Comparison of ENCODE assay signal across 8 mouse cellular contexts in the genomic region with DNA sequence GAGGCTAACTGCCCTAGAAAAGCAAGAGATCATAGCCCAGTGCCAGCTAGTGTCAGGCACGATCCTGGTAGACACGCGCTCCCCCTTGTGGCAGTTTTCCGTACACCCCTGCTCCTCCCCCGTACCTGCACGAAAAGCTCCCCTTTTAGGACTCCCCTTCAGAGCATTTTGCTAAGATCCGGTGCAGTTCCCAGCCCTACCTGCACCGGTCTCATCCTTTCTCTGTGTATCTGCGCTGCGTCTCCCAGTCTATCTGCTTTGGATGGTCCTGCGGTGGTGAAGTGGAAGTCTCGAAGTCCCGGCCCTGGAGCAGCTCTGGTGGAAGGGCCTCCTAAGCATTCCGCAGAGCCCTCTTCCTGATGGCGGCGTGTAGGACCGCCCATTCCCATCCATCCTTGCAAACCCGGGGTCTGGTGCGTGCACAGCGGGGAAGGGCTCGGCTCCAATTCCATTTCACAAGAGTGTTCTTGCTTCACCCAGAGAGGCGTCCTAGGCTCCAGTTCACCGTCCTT. TPM values are rescaled to one million over a fixed set of nuclear protein-coding genes. Genes with fewer than 3 reads are reported as not detected.
DNase-seq lines count a peak whose midpoint lies in the region; ATAC-seq lines count a peak whose summit lies in the region.

A gene (minus strand): TSS at position 383 of the 512 bp plus-strand sequence.

- no peaks in the 10 kb centered on the region for H3K36me3 ChIP-seq in megakaryocyte, embryonic 14.5 days (replicated peaks; ENCODE audit: low read length)

- ATAC-seq in common myeloid progenitor, adult 5-6 weeks (replicated peaks; ENCODE audit: low read depth, poor library complexity, severe bottlenecking) = peak; percentile 70

- H3K4me3 ChIP-seq in megakaryocyte, embryonic 14.5 days (replicated peaks) = peak within 1 kb of the TSS; percentile 94

- peak; percentile 96 for DNase-seq in ZHBTc4 (ENCODE audit: low read depth, low spot score)
- peak; percentile 58 to 67 for DNase-seq in gastrocnemius, adult 8-10 months (ENCODE audit: low spot score in 2 of 2)
- DNase-seq in hindlimb bud, embryonic 11.5 days (ENCODE audit: extremely low spot score, low read depth, low spot score) = peak; percentile 60
- peak; percentile 74 to 88 for DNase-seq in left cerebral cortex, adult 8-10 months (ENCODE audit: low spot score in 2 of 2)
- peak; percentile 88 for DNase-seq in right cerebral cortex, postnatal 14 days
- peak; percentile 75 to 83 for DNase-seq in urinary bladder, postnatal 36 days (ENCODE audit: low spot score in 2 of 2)

- peaks cover 2% of the 10 kb centered on the region for H3K27me3 ChIP-seq in megakaryocyte, embryonic 14.5 days (replicated peaks)

- no peaks in the 10 kb centered on the region for H3K9me3 ChIP-seq in megakaryocyte, embryonic 14.5 days

- H3K4me1 ChIP-seq in megakaryocyte, embryonic 14.5 days = peaks cover 53% of the 10 kb centered on the region

RNA-seq across cellular contexts. Expression of the gene that starts here (rescaled TPM):
- 0.87 and 1.4 TPM in 2 replicates for total RNA-seq in common myeloid progenitor, adult 5-6 weeks (2017)
- 1 to 10 TPM in 3 of 4 experiments, not detected in 1; 1.3 to 2.1 (median 2.1) TPM for total RNA-seq in gastrocnemius, adult 8-10 months (2022)
- 10 to 100 TPM; 11.6 to 18.0 (median 13.9) TPM for total RNA-seq in left cerebral cortex, adult 8-10 months (2022)
- 2.8 TPM in 1 of 2 replicates, not detected in the other for polyA plus RNA-seq in megakaryocyte, embryonic 14.5 days (2012; ENCODE audit: insufficient read depth, low replicate concordance)

Comparison
In these comparisons a context has a peak if more than half of its experiments do, and no peak if none do; other contexts are left out.
1. Peak in every context shown above with its lines: DNase-seq, ATAC-seq and H3K4me3 ChIP-seq.